Mouse (Mus musculus) Muller cell, postnatal 12 days (primary cell): Measurements from ENCODE around the gene 4930550C14Rik.
A peak's percentile ranks its signal among the peaks of the same experiment; 100 is the strongest.

Experiments
- DNase-seq: peaks from one replicate; pipeline ENCODE4 v3.0.0-alpha.2; 2015; ENCODE audit errors: inconsistent ontology term

The 4930550C14Rik gene

DNA sequence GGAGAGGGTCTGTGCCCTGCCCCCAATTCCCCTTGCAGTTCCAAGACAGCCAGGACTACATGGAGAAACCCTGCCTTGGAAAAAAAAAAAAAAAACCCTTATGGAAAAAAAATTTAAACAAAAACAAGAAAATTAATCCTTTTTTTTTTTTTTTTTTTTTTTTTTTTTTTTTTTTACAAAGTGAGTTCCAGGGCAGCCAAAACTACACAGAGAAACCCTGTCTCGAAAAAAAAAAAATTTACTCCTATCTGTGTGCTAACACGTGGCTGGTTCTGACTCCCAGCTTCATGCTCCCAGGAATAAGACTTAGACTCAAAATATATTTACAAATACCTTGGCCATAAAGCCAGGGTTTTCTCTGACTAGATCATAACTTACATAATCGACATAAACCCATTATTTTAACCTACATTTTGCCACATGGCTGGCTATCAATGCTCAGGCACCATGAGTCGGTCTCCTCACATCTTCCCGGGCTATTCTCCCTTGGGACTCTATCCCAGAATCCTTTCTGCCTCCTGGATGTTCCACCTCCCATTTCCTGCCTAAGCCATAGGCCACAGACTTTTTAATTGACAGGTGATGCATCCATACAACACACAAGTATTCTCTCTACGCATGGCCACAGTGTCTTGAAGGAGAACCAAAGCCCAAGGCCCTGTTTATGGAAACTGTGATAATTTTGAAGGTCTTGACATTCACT, 2.1 kb downstream of the 4930550C14Rik start:
- no peak for DNase-seq

DNA sequence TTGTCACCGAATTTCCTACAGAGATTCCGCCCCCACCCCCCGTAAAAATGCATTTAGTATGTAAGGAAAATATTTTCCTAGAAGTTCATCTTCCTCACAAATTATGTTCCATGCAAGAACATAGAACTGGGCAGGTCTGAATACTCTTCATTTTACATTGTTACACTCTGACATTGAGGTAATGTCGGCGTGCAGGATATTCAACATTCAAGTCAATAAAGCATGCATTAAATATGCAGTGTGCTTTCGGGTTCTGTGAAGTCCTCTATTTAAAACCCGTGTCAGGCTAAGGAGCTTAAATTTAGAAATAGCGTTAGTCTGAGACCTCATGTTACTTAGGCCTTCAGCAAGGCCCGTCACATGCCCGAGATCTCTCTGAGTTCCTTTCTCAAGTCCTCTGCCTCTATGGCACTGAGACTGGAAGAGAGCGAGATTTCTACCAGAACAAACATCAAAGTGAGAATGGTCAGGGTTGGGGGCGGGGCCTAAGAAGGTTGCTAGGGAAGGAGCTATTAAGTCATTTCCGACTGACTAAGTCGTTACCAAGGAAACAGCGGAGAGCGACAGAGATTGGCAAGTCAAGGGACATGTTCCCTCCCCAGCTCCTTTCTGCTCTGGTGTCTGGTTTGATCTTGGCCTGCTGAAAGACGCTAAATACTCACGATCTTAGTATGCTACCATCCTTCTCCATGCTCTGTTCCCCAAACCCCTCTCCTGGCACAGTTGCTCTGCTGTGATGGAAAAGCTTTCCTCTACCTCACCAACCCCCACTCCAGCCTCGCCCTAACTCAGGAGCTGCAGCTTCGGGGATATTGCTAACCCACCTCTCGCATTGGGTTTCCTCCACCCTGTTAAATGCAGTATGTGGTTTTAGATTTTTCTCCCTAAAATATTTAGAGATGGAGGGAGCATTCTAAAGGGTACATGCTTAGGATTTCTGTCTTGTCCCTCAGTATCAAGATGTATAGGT, 2.9 kb downstream of the 4930550C14Rik start:
- DNase-seq = peak; percentile 82

- no peak for DNase-seq
These were observed 6.4 kb downstream of the 4930550C14Rik start for GRCm38 (mm10) chr9:53408548-53408947.

- DNase-seq = no peak
These were observed 6.8 kb downstream of the 4930550C14Rik start for GRCm38 (mm10) chr9:53408953-53409361.

DNA sequence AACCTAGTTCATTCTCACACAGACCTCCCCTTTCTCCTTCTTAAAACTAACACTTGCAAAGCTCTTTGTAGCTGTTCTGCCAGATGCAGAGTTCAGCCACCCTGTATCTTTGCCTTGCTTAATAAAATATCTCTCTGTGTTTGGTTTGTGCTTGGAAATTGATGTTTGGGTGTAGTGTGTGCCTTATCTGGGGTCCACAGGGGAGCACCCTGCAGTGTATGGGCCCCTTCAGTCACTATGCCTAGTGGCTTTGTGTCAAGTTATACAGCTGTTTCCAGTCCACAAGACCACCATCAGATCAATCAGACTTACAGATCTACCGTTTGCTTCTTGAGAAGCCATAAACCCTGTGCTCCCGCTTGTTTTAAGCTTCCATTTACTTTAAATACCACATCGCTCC, 7.3 kb downstream of the 4930550C14Rik start:
- DNase-seq = no peak

- no peak for DNase-seq
These were observed 20.2 kb downstream of the 4930550C14Rik start for GRCm38 (mm10) chr9:53422133-53422896.

GRCm38 (mm10) chr9:53426726-53427125, 24.6 kb downstream of the 4930550C14Rik start:
- DNase-seq = no peak

- DNase-seq = no peak
These were observed 25.5 kb downstream of the 4930550C14Rik start for GRCm38 (mm10) chr9:53427638-53428037.

DNA sequence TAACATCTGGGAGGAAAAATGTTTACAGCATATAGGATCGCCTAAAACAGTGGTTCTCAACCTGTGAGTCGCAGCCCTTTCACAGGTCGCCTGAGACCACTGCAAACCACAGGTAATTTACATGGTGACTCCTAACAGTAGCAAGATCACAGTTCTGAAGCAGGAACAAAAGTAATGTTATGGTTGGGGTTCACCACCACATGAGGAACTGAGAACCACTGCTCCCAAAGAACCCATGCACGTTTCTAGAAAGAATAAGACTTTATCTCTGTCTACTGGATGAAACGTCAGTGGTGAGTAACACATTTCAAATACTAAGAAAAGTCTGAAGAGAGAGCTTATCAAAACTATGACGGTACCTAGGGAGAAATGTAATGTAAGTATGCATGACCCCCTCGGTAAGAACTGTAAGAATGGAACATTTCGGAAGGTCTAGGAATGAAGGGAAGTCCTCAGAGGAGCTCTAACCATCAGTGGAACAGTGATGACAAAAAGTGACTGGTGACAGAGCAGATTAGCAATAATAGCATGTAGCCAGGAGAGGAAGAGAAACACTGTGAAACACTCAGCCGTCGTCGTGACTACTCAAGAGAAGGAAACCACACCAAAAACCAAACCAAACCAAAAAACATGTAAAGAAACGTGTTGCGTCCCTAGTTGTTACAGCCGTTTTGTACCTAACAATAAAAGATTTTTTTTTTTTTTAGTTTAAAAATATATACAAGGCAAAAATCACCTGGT, 33.9 kb downstream of the 4930550C14Rik start:
- DNase-seq = no peak

DNA sequence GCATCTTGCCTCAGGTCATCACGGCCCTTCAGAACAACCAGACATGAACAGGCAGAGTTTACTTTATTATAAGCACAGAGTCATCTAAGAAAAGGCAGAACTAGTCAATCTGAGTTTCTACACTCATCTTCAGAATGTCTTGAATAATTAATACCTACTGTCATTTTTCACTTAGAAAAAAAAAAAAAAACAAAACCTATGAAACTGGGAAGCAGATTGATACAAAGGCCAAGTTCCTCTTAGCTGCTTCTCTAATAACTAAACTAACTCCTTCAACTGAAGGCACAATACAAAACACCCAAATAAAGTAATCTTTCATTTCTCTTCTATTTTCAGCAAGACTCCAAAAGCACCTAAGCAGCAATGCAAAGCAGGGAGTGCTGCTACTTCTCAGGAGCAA, 48.5 kb downstream of the 4930550C14Rik start:
- DNase-seq = no peak

DNA sequence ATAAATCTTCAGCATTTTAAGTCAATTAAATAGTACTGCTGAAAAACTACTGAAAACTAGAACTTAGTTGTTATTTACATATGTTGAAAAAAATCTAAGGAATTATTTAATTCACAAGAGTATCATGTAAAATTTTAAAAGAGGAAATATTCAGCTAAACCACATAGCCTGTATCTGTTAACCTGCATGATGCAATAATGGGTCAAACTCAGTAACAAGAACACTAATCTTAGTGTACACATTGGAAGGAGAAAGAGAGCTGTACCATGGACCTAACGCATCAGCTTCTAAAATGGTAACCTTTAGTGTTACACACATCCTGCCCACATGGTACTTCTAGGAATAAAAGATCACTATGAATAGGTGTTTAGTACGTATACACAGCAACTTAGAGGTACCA, 49.9 kb downstream of the 4930550C14Rik start:
- no peak for DNase-seq

DNA sequence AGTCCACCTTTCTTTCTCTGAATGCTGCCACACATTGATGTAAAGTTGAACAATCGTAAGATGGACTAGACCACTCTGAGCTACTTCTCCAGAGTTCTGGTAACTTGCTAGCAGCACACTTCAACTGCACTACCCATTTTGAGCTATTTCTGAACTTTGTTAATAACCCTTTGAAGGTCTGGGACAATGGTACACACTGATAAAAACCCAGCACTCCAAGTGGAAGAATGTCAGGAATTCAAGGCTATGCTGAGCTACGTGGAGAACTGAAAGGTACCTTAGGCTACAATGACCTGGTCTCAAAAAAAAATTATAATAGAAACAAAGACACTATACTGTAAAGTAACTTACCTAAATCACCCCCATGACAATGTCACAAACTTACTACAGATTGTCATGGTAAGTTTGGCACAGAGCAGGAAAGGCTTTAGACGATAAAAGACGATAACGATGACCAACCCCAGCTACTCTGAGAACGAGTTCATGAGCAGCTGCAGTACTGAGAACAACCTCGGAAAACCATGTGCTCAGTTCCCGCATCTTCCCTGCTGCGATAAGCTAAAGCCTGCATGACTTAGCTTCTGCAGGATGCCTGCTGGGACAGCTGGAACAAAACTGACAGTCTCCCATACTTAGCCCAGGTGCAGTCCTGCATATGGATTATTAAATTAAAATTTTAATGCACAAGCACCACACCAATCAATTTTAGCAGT, 70.8 kb downstream of the 4930550C14Rik start:
- DNase-seq = no peak
